Mouse (Mus musculus) MEL (cell line): ENCODE measurements at regions not wholly inside any gene's neighbourhood (a gene's known extent, or its start where the extent isn't known, plus 50 kb on each side); places are given as distances from the start of the nearest gene placed in this dataset.

Source experiments
- DNase-seq: peaks from one replicate; pipeline ENCODE4 v3.0.0; 2011; ENCODE audit warnings: low read depth, low spot score
- H3K27ac ChIP-seq: 2 replicates; pipeline ENCODE4 v1.5.1; 2012; ENCODE audit warnings: low read depth, mild to moderate bottlenecking, control low read depth, low read length, moderate library complexity; ENCODE audit not compliant: control insufficient read depth
- H3K27me3 ChIP-seq, 2 experiments: fragments of 150-350 bp in 1 of 2; sonication (generic) in 1 of 2; 2 replicates each; pipeline ENCODE4 v1.6.1; 2012; ENCODE audit warnings: low read length in 2 of 2, mild to moderate bottlenecking in 2 of 2, improper control_type of control experiment in 1 of 2, moderate library complexity in 1 of 2; ENCODE audit not compliant: insufficient read depth in 2 of 2, control insufficient read depth in 1 of 2
- H3K36me3 ChIP-seq, 2 experiments: 2 replicates each; pipeline ENCODE4 v1.6.1; 2012 to 2014; ENCODE audit warnings: low read length in 2 of 2, improper control_type of control experiment in 1 of 2, inconsistent platforms in 1 of 2, mild to moderate bottlenecking in 1 of 2; ENCODE audit not compliant: insufficient read depth in 2 of 2, control insufficient read depth in 1 of 2
- H3K4me1 ChIP-seq, 2 experiments: fragments of 150-350 bp in 1 of 2; sonication (generic) in 1 of 2; 2 replicates each; pipeline ENCODE4 v1.6.1; 2012; ENCODE audit warnings: low read length in 2 of 2, improper control_type of control experiment in 1 of 2, mild to moderate bottlenecking in 1 of 2; ENCODE audit not compliant: insufficient read depth in 2 of 2, control insufficient read depth in 1 of 2
- H3K4me3 ChIP-seq, 2 experiments: fragments of 150-350 bp in 1 of 2; sonication (generic) in 1 of 2; 2 replicates each; pipeline ENCODE4 v1.5.1; 2012; ENCODE audit warnings: low read depth in 2 of 2, low read length in 2 of 2, mild to moderate bottlenecking in 2 of 2, moderate library complexity in 2 of 2, control low read depth in 1 of 2, improper control_type of control experiment in 1 of 2; ENCODE audit not compliant: control insufficient read depth in 1 of 2, insufficient read depth in 1 of 2
- H3K79me2 ChIP-seq: 2 replicates; pipeline ENCODE4 v1.6.1; 2012; ENCODE audit warnings: mild to moderate bottlenecking, low read length, moderate library complexity; ENCODE audit not compliant: control insufficient read depth, poor library complexity, insufficient read depth
- H3K9ac ChIP-seq: 2 replicates; pipeline ENCODE4 v1.6.1; 2012; ENCODE audit warnings: low read depth, mild to moderate bottlenecking, control low read depth, low read length, moderate library complexity; ENCODE audit not compliant: control insufficient read depth, poor library complexity, severe bottlenecking
- H3K9me3 ChIP-seq: fragments of 150-350 bp; sonication (generic); replicated peaks from 2 replicates; pipeline ENCODE4 v1.6.1; 2012; ENCODE audit warnings: mild to moderate bottlenecking, low read length, improper control_type of control experiment, moderate library complexity; ENCODE audit not compliant: insufficient read depth
- GABPA ChIP-seq: IDR thresholded peaks from 2 replicates; pipeline ENCODE4 v1.6.1; 2012; ENCODE audit warnings: low read depth, mild to moderate bottlenecking, inconsistent platforms, low read length, improper control_type of control experiment, moderate library complexity
- GATA1 ChIP-seq: IDR thresholded peaks from 2 replicates; pipeline ENCODE4 v1.6.1; 2011; ENCODE audit warnings: low read depth, low read length, improper control_type of control experiment
- JUND ChIP-seq: IDR thresholded peaks from 2 replicates; pipeline ENCODE4 v1.6.1; 2011; ENCODE audit warnings: low read depth, mild to moderate bottlenecking, improper control_type of control experiment, low read length
- MAX ChIP-seq: IDR thresholded peaks from 2 replicates; pipeline ENCODE4 v1.6.1; 2011; ENCODE audit warnings: low read length, improper control_type of control experiment
- MAZ ChIP-seq: IDR thresholded peaks from 2 replicates; pipeline ENCODE4 v1.6.1; 2012; ENCODE audit warnings: low read depth, mild to moderate bottlenecking, inconsistent platforms, low read length, improper control_type of control experiment
- MEF2A ChIP-seq: IDR thresholded peaks from 2 replicates; pipeline ENCODE4 v1.6.1; 2014; ENCODE audit warnings: low read depth, mild to moderate bottlenecking, inconsistent platforms, low read length, improper control_type of control experiment; ENCODE audit not compliant: poor library complexity, insufficient replicate concordance, severe bottlenecking; ENCODE audit errors: extremely low read depth
- MYB ChIP-seq: IDR thresholded peaks from 2 replicates; pipeline ENCODE4 v1.6.1; 2011; ENCODE audit warnings: mild to moderate bottlenecking, low read depth, low read length, improper control_type of control experiment
- NRF1 ChIP-seq: IDR thresholded peaks from 2 replicates; pipeline ENCODE4 v1.6.1; 2014; ENCODE audit warnings: low read depth, mild to moderate bottlenecking, inconsistent platforms, low read length, improper control_type of control experiment, moderate library complexity; ENCODE audit not compliant: poor library complexity, insufficient read depth, severe bottlenecking
- POLR2AphosphoS2 ChIP-seq: IDR thresholded peaks from 2 replicates; pipeline ENCODE4 v1.6.1; 2011; ENCODE audit warnings: low read length, improper control_type of control experiment
- RAD21 ChIP-seq: IDR thresholded peaks from 2 replicates; pipeline ENCODE4 v1.6.1; 2011; ENCODE audit warnings: mild to moderate bottlenecking, low read depth, low read length, improper control_type of control experiment
- SIN3A ChIP-seq: IDR thresholded peaks from 2 replicates; pipeline ENCODE4 v1.6.1; 2012; ENCODE audit warnings: low read length, improper control_type of control experiment, inconsistent platforms
- TBP ChIP-seq: IDR thresholded peaks from 2 replicates; pipeline ENCODE4 v1.8.0; 2011; ENCODE audit warnings: low read depth, low read length, improper control_type of control experiment
- TCF12 ChIP-seq: IDR thresholded peaks from 2 replicates; pipeline ENCODE4 v1.6.1; 2014; ENCODE audit warnings: low read depth, mild to moderate bottlenecking, inconsistent platforms, low read length, improper control_type of control experiment, moderate library complexity
- ZKSCAN1 ChIP-seq: IDR thresholded peaks from 2 replicates; pipeline ENCODE4 v1.6.1; 2012; ENCODE audit warnings: low read depth, mild to moderate bottlenecking, inconsistent platforms, low read length, improper control_type of control experiment, moderate library complexity

DNA sequence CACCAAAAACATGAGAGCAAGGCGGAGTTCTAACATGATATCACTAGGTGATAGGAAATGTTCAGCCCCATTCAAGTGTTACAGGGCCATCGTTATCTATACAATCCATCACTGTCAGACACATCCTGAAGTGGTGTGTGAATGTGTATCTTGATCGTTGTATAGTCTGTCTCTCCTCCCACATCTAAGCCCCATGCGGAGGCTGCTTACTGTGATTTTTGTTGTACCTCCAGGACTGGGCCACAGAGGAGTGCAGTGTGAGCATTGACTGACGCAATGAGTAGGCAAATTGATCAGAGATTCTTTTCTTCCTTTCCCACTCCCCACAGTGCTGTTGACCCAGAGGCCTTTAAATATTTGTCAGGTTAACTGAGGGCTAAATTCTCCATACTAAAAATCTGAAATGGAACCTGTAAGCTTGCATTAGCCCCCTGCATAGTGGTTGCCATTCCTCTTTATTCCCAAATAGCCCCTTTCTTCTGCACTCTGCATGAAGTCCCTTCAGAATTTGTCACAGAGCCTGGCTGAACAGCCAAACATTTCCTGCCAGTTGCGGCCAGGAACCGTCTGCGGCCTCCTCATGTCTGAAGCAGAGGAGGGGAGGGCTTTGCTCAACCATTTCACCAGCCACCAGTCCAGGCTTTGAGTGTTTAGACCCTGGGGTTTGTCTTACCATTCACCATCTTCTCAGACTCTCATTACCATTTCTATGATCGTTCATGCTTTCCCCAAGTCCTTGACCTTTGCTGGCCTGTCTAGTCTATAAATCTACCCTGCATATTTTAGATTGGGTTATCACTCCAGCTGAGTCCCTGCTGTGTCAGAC lies 119.3 kb downstream of the Ttc8 start:
- H3K27me3 ChIP-seq, result no peaks in the 10 kb centered on the region
- H3K9ac ChIP-seq, result no peak overlapping the region
- no peaks in the 10 kb centered on the region for H3K79me2 ChIP-seq
- H3K4me1 ChIP-seq, result no peaks in the 10 kb centered on the region
- H3K27ac ChIP-seq, result no peak overlapping the region
- no peaks in the 10 kb centered on the region for H3K36me3 ChIP-seq
- DNase-seq, result no peak
- TF ChIP-seq RAD21 (no peak), MEF2A (no peak)
- TF ChIP-seq, all 39 proteins: peak for 0
- H3K4me3 ChIP-seq, result no peak overlapping the region
- H3K9me3 ChIP-seq, result no peaks in the 10 kb centered on the region

DNA sequence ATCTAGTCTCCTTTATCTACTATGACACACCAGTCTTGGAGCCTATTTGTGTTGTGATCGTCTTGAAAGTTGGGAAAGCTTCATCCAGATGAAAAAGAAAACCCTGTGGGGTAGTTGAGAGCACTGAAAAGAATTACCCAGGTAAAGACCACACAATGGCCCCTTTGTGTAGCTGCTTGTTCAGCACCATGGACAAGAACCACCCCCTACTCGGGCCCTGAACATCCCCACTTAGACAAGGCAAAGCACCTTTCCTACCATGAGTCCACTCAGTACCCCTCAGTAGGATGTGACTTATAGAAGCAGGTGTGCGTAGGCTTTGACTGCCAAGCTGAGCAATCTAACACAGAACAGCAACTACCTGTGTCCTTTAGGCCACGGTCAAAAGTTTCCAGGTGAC lies 121.2 kb downstream of the Ttc8 start:
- H3K79me2 ChIP-seq, result no peaks in the 10 kb centered on the region
- H3K4me3 ChIP-seq, result no peak overlapping the region
- H3K27me3 ChIP-seq, result no peaks in the 10 kb centered on the region
- TF ChIP-seq TBP, result no peak
- TF ChIP-seq MAX, result no peak
- no peak for TF ChIP-seq JUND
- TF ChIP-seq GABPA, result no peak
- TF ChIP-seq NRF1, result no peak
- TF ChIP-seq TCF12, result no peak
- no peak for TF ChIP-seq SIN3A
- no peak for TF ChIP-seq MYB
- no peak for TF ChIP-seq MAZ
- TF ChIP-seq GATA1, result no peak
- no peak for TF ChIP-seq ZKSCAN1
- TF ChIP-seq POLR2AphosphoS2, result no peak
- H3K9ac ChIP-seq, result no peak overlapping the region
- H3K27ac ChIP-seq, result no peak overlapping the region
- no peaks in the 10 kb centered on the region for H3K36me3 ChIP-seq
- no peaks in the 10 kb centered on the region for H3K9me3 ChIP-seq
- DNase-seq, result peak; percentile 43
- no peaks in the 10 kb centered on the region for H3K4me1 ChIP-seq
